Mouse (Mus musculus): ENCODE data around the gene Tox3. TPM values are rescaled to one million over a fixed set of nuclear protein-coding genes. Genes with fewer than 3 reads are reported as not detected.

Gene Tox3
- total RNA-seq, 2 experiments from 2014 or later, result 26.4 to 27.3 TPM

DNA sequence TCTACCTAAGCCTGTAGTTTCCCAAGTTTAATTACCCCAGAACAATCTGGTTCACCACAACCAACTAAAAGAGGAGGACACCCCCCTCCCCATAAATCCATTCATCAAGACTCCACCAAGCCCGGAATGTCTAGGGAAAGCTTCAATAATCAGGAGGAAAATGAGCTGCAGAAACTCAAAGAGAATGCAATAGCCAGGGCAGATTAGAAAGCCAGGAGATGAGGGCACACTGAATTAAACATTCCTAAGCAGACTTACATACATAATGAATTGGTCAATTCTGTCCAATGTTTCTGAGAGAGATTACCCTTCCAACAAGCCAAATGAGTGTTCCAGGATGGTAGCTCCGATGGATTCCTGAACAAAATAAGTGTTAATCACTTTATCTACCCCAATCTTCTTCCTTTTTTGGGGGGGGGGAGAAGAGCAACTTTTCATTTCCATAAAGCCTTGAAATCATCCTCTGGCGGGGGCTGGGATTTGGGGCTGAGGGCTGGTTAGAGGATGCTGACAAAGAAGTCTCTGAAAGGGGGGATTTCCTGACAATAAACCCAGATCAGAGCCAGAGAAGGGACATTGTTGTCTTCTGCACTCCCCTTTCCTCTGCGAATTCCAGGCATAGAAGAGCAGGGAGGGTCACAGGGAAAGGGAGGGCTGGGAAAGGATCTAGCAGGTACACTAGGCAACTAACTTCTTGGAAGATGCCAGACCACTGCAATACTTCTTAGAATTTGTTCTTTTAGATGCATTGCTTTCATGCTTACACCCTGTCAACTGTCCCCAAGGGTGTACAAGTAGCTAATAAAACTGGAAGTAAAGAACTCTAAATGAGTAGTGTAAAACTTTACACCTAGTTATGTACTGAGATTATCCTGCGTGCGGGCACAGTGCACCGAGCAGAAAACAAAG is 17.5 kb downstream of the Tox3 start:
- no peak for DNase-seq
- intact Hi-C loops (cut with DNase I), result no loop called here

DNA sequence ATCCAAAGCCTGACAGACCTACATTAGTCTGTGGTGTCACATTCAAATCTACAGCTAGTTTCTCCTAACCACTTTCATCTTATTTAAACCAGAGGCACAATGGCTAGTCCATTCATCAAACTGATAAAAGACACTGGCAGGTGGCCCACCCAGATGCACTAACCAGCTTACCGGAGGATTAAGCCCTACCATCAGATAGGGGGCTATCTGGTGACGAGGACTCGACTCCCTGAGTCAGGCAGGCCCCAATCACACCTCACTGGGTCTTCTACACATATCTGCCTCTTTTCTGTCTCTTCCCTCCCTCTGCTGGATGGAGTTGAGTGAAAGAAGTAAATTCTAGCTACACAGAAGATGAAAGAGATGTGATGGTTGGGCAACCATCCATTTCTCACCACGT is 24.3 kb downstream of the Tox3 start:
- no peak for DNase-seq
- intact Hi-C loops (cut with DNase I), result no loop called here

DNA sequence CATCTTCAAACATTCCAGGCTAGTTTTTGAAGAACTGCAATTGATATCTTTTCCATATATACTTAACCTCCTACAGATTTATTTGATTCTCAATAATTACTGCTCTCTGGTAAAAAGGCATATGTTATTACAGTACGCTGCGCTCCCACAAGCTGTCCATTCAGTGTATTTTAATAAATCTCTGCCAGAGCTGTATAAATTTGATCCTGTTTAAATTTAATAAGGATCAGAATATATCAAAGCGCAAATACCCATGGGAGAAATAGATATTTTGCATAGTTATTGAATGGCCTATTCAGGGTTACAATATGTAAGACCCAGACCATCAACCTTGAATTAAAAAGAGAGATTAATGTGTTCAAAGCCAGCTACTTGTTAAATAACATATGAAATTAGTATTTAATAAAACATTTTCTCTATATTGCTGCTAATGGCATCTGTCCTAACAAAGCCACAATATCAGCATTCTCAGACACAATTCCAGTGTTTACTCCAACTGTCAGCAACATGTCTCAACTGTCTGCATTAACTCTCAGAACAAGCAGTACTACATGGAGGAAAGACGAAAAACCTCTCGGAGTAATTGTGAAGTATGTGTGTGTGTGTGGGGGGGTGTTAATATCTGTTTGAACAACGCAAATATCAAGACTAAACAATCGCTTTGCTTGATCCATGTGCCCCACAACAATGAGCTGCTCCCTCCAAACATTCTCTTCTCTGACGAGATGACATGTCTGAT is 25.3 kb downstream of the Tox3 start:
- DNase-seq, result no peak
- intact Hi-C loops (cut with DNase I), result no loop called here

DNA sequence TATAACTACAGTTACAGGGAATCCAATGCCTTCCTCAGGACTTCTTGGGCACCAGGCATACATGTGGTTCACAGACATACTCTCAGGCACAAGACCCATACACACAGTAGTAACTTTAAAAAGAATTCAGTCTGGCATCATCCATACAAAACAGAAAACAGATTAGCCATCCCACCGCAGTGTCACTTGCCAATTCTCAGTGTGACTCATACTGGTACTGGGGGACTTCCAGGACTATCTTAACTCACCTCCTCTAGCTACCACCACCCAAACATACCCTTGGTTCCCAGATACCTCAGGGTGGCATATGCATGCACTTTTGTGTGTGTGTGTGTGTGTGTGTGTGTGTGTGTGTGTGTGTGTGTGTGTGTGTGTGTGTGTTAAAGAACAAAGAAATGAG is 26.9 kb downstream of the Tox3 start:
- DNase-seq, result no peak
- intact Hi-C loops (cut with DNase I), result no loop called here

DNA sequence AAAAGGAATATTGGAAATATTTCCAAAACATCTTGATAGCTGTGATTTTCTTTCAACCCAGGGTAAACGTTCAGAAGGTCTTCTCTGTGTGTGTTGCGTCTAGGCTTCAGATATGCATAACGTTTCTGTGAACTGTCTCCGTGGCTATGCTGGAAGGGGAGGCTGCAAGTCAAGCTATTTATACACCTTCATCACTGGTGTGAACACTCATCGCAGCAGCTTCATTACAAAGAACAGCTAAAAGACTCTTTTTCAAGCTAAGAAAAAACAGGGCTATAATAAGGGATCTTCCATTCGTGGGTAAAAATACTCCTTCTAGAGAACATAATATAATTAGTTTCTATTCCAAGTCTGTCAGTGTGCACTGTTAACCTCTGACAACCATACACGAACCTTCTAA is 33.8 kb downstream of the Tox3 start:
- DNase-seq, result no peak
- intact Hi-C loops (cut with DNase I), result no loop called here

DNA sequence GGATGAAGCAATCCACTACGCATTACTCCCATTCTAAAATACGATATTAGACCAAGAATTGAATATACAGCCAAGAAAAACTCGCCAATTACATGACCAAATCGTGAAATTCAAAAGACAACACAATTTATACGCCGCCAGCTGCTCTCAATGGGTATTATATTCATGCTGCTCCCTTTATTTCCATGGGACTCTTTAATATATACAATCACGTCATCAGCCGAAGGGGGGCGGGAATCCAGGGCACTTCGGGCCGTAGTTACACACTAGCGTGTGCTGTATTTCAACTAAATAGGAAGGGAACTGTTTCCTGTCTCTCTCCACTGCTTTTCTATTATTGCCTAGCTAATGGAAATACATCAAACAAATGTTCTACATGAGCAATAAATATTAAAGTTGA is 45.2 kb downstream of the Tox3 start:
- intact Hi-C loops (cut with DNase I), result no loop called here
- no peak for DNase-seq

DNA sequence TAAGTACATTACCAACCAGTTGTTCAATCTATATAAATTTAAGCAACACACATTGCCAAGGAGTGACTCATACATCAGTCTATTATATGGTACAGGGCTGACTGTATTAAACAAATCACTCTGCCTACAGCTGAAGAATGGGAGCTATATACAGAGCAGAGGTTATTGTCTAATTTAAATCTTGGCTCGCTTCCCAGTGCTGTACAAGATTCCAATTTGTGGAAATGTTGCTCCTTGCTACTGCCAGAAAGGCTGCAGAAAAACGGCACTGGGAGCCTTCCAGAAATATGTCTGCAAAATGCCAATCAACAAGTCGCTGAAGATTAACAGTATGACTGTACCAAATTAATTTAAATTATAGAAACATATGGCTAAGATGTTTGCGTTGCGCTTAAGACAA is 45.9 kb downstream of the Tox3 start:
- intact Hi-C loops (cut with DNase I), result no loop called here
- DNase-seq, result peak; percentile 53

DNA sequence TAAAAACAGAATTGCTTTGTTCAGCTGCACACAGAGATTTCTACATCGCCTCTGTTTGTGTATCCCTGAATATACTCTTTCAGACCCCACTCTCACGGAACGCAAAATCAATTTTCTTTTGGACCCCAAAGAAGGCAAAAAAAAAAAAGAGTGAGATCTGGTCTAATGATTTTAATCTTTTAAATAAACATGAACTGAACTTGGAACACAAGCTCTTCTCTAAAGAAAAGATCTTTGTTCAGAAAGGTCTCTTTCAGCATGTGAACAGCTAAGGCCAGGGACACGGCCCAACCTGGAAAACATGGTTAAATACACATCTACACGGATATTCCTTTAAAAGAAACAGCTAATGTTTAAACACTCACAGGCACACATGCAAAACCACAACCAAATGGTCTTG is 46.6 kb downstream of the Tox3 start:
- no peak for DNase-seq
- intact Hi-C loops (cut with DNase I), result no loop called here

DNA sequence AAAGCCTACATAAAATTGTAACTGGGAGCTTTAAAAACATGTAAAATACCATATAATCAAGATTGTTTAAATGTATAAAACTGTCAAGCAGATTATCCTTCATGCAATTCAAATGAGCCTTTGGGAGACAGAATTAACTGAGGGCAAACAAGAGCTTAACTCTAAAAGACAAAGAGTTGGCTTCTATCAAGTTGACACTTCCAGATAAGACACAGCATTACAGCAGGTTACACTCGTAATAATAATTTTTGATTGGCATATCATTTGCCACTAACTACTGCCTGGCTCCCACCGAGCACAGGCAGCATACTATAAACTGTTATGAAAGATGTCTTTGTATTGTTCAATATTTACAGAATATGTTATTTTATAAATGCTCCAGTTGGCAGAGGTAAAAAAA is 47.2 kb downstream of the Tox3 start:
- no peak for DNase-seq
- intact Hi-C loops (cut with DNase I), result no loop called here

DNA sequence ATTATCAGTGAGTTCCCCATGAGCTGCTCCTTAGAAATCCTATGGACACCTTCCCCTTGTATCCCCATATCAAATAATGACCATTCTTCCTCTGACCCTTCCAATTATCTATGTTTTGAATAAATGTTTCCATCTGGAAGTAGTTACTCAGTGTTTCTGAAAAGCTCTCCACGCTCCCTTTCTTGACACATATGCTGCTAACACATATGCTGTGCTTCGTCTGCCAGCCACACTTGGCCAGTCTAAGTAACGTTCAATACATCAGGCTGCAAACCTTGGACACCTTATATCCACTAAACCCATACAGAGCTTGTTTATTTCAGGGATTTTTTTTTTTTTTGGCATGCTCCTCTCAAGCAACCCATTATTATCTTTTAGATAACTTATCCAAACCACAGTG is 54.1 kb downstream of the Tox3 start:
- intact Hi-C loops (cut with DNase I), result no loop called here
- no peak for DNase-seq

DNA sequence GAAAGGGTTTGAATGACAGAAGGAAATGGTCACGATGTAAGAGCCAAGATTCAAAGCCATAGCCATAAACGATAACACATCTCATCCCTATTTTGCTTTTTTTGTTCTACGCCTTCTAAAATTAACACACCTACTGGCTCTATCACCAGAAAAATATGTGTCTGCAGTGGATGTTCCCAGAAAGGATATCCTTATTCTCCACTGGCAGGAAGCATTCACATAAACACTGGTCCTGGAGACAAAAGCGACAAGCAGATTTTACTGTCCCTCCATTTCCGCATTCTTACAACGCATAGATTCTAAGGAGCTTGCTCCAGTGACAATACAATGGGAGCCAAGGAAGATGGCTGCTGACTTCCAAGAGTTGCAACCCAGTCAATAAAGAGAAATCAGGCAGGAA is 57.3 kb downstream of the Tox3 start:
- DNase-seq, result no peak
- intact Hi-C loops (cut with DNase I), result no loop called here

DNA sequence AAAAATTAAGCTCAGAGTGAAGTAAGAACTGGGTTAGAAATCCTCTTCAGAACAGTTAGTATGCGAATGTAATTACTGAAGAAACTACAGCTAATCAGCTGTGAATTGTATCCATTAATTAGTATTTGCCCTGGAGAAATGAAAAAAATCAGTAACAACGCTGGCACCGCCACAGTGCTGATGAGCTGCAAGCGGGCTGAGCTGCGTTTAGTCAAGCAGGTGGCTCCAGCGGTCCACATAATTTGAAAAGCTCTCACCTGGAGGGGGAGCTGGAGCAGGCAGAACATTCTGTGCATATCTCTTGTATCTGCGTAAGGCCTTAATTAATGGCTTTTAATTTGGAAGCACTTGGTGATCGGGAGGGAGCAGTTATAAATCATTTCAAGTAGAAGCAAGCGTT is 71.4 kb downstream of the Tox3 start:
- intact Hi-C loops (cut with DNase I), result no loop called here
- DNase-seq, result peak; percentile 21

DNA sequence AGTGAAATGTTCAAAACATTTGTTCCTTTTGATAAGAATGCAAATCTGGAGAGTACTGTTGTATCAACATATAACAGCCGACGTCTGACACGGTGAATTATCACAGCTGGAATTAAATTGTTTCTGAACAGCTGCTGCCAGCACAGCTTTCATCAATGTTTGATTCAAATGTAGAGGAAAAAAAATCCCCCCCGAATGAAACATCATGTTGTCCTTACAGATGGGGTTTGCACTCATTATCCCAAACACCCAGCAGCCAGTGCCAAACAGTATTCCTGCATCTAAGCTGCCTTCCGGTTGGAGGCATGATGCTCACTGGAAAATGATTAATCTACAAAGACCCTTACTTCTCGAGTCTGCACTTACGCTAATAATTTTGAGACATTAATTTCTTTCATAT is 75.0 kb downstream of the Tox3 start:
- no peak for DNase-seq
- intact Hi-C loops (cut with DNase I), result no loop called here

DNA sequence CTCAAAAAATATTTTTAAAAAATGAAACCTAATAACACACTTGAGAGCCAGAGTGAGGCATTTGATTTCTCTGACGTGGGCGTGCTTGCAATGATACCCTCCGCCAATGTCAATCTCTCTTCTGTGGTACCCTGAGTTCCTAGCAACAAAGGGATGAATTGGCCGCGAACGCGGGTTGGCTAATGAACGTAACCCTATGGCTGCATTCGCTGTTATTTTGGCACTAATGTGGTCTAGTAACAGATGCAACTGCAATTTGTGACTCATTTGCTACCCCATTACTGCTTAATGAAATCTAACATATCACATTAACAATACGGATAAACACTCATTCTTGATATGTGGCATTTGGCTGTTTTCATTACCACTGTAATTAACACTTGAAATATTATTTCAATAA is 76.2 kb downstream of the Tox3 start:
- DNase-seq, result peak; percentile 17
- intact Hi-C loops (cut with DNase I), result no loop called here

DNA sequence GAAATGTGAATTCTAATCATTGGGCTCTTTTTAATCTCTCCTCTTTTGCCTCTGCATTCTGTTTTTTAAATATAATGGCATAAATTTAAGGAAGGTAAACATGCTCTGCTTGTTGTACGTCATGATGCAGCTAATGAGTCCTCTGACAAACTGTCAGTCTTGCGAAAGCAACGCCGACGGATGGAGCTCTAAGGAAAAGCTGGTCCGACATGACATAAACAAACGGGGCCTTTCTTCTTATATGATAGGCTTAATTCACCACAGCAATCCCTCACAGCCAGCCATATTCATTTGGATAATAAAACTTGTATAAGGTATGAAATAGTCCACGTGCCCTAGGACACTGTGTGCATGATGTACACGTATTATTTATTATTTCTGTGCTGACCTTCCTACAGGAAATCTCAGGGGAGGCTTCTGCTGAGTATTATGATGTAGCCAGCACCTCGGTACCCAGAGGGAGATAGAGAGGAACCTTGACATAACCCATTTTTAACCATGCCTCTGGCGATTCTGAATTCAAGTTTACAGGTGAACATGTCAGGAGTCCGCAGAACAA is 80.4 kb downstream of the Tox3 start:
- DNase-seq, result no peak
- intact Hi-C loops (cut with DNase I), result no loop called here

DNA sequence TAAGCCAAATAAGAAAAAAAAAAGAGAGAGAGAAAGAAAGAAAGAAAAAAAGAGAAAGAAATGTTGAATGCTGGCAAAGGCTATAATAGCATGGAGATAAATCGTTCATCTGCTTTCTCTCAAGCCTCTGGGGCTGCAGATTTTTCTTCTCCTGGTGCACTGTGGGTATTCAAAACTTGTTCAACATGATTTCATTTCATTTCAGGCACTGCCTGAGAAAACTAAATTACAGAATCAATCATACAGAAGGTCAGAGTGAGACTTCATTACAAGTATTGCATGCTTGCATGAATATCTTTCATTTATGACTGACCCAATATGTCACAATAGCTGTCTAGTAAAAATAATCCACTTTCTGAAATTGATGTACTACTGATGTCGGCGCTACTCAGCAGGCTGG is 81.2 kb downstream of the Tox3 start:
- intact Hi-C loops (cut with DNase I), result no loop called here
- no peak for DNase-seq

DNA sequence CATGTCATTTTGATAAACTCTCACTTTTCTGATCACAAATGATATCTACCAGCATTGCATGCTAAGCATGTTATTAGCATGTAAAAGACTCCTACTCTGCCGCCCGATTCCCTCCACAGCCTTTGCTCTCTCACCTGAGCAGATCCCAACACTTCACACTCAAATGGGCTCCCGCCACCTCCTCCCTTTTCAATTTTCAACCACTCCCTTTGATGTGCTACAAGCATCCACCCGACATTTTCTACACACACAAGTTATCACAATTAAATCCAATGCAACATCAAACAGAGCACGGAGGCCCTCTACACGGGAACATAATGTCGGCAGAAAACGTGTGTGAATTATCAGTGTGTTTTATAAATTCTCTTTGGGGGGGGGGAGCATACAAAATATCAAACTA is 81.9 kb downstream of the Tox3 start:
- DNase-seq, result no peak
- intact Hi-C loops (cut with DNase I), result no loop called here

DNA sequence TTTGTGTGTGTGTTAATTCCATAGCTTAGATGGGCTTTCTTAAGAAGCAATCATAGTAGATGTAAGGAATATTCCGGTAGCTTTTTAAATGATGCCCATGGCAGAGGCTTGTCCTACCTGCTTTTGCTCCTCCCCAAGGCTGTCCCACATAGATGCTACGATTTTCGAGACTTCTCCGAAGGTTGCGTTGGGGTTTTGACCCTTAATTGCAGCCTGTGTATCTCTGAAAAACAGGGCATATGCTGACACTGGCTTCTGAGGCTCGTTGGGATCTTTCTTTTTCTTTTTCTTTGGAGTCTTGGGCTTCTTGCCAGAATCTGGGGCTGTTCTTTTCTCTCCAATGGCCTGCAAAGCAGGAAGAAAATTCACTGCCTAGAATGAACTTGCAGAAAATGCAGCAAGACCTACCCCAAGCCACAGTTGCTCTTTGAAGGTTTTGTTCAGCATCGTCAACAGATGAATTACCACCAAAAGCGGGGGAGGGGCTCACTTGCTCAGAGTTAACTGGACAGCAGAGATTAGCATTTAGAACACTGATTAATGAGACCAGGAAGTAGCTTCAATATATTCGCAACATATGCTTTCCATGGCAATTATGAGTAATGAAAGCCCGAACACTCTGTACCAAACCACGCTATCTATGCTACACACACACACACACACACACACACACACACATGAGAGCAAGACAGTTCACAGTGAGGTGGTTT is 93.8 kb downstream of the Tox3 start:
- peak; percentile 30 for DNase-seq
- intact Hi-C loops (cut with DNase I), result loop anchor here (5.0 kb wide), 1 partner anchor 107 kb away; no protein-coding TSS in a partner anchor

DNA sequence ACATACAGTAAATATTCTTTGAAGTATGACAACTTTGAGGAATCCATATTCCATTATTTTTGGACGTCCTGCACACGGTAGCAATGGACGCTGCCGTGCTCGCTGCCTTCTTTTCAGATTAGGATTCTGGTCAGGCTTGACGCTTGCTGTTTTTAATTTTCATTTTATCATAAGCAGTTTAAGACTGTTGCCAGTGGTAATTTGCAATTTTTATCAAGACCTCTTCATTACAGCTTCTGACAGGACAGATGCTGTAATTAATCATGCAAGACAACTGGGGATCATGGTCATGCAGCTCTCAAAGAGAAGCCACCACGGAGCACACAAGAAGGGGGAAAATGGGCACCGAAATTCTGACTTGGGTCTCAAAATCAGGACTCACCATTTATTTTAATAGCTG is 101.8 kb downstream of the Tox3 start:
- intact Hi-C loops (cut with DNase I), result loop anchor here (10.0 kb wide), 1 partner anchor 242 kb away; no protein-coding TSS in a partner anchor
- no peak for DNase-seq

DNA sequence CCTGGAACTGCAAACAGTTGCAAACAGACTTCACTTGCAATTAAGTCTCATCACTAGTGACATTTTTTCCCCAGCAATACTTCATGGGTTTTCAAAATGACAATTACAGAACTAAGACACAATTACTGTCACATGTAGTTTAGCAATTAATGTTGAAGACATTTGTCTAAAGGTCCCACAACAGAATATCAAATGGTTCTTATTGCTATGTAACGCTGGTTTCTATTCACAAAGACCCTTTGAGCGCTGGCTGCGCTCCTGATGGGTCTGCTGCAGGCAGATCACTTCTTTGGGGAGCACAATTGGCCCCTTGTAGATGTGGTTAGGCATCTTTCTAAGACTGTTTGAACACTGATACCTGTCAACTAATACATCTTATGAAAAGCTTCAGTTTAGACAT is 102.3 kb downstream of the Tox3 start:
- DNase-seq, result no peak
- intact Hi-C loops (cut with DNase I), result loop anchor here (10.0 kb wide), 1 partner anchor 241 kb away; no protein-coding TSS in a partner anchor

DNA sequence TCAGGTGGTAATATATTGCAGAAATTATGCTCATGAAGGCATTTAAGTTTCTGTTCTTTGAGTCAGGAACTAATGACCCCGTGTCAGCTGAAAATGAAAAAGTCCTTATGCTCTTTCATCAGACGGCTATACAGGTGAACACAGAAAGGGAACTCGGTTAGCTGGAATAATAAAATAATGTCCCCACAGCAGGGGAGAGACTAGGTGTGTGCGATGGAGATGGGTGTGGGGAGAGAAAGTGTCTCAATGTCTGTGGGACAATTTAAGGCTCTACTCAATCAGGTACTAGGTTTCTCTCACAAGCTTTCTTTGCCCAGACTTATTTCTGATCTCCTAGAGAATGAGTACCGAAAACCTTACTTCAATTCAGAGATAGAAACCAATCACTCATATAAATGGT is 103.0 kb downstream of the Tox3 start:
- DNase-seq, result no peak
- intact Hi-C loops (cut with DNase I), result loop anchor here (10.0 kb wide), 1 partner anchor 240 kb away; no protein-coding TSS in a partner anchor

Measured in left cerebral cortex, postnatal 4 days (tissue).